Mouse (Mus musculus): Measurements from ENCODE around the gene Slc46a3. TPM values are rescaled to one million over a fixed set of nuclear protein-coding genes. Genes with fewer than 3 reads are reported as not detected.
A peak's percentile ranks its signal among the peaks of the same experiment; 100 is the strongest.

Gene Slc46a3
- total RNA-seq, 1 experiment = 4.1 TPM

DNA sequence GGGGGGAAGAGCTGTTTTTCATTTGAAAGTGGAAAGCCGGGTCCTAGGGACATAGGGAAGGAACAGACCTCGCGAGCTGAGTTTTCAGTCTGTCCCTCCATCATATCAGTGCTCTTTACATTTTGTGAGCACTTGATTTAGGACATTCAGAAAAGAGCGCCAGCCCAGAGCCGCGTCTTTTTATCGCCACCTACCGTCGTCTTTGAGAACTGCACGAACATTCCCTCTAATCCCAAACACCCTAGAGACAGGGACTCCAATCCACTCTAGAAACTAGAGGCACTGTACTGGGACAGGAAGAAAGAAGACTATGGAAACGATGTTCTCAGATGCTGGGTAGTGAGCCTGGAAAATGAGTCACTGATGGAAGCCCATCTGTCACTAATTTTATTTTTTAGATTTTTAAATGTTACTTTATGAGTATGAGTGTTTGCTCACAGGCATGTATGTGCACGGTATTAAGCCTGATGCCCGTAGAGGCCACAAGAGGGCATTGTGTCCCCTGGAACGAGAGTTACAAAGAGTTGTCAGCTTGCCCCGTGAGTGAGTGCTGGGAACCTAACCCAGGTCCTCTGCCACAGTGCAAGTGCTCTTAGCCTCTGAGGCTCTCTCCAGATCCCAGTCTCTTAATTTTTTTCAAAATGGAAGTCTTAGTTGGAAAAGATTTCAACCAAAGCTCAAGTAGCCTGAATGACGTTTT lies 46.3 kb downstream of the Slc46a3 start:
- Histone ChIP-seq H3K36me3 (ENCODE audit: control insufficient read depth, insufficient read depth, low read length, poor library complexity, severe bottlenecking) (no peaks in the 10 kb centered on the region), H3K9ac (ENCODE audit: insufficient read depth, low read depth, low read length, poor library complexity, severe bottlenecking) (no peak overlapping the region), H3K4me3 (ENCODE audit: insufficient read depth in 1 of 2, low read depth in 1 of 2, low read length in 2 of 2, poor library complexity in 1 of 2, severe bottlenecking in 1 of 2) (no peak overlapping the region), H3K27ac (ENCODE audit: insufficient read depth, low read depth, low read length, poor library complexity, severe bottlenecking) (no peak overlapping the region), H3K9me3 (ENCODE audit: control insufficient read depth, insufficient read depth, low read depth, low read length) (no peaks in the 10 kb centered on the region), H3K4me1 (ENCODE audit: control insufficient read depth in 2 of 2, insufficient read depth in 2 of 2, low read length in 2 of 2, poor library complexity in 1 of 2) (peaks cover 5 to 10% of the 10 kb centered on the region in 2 experiments; a peak in 2 of 4 replicates)
- TF ChIP-seq ZNF384 (IDR thresholded peaks at IDR 0.05; ENCODE audit: low read depth, low read length) (no peak), MAFK (IDR thresholded peaks at IDR 0.05; ENCODE audit: insufficient read depth, low read depth, low read length) (no peak), ZC3H11A (IDR thresholded peaks at IDR 0.05; ENCODE audit: borderline replicate concordance, low read depth, low read length) (no peak), HCFC1 (IDR thresholded peaks at IDR 0.05; ENCODE audit: borderline replicate concordance, insufficient read depth, low read length) (no peak)
- in situ Hi-C loops (cut with MboI; ENCODE audit: low sequenced_read_pairs in 2 of 2, unreplicated experiment in 2 of 2) = no loop called here
- DNase-seq (ENCODE audit: low read depth, low spot score) = peak; percentile 82

DNA sequence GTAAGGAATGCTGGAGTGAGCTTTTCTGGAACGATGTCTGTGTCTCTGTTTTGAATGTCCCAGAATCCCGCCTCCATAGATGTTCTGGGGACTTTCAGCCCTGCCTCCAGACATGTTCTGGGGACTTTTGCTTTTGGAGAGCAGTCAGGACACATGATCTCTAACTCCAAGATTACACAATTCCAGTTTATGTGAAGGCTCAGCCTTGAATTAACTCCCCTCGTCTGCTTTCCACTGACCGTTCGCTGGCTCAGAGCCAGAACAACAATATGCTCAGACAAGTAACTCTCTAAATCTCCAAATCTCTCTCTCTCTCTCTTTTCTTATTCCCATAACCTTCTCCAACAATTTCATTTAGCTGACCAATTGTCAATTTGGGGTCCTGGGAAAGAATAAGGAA lies 47.3 kb downstream of the Slc46a3 start:
- H3K36me3 ChIP-seq (ENCODE audit: control insufficient read depth, insufficient read depth, low read length, poor library complexity, severe bottlenecking) = no peaks in the 10 kb centered on the region
- H3K9me3 ChIP-seq (ENCODE audit: control insufficient read depth, insufficient read depth, low read depth, low read length) = no peaks in the 10 kb centered on the region
- H3K27ac ChIP-seq (ENCODE audit: insufficient read depth, low read depth, low read length, poor library complexity, severe bottlenecking) = no peak overlapping the region
- no peak overlapping the region for H3K4me3 ChIP-seq (ENCODE audit: insufficient read depth in 1 of 2, low read depth in 1 of 2, low read length in 2 of 2, poor library complexity in 1 of 2, severe bottlenecking in 1 of 2)
- H3K4me1 ChIP-seq (ENCODE audit: control insufficient read depth in 2 of 2, insufficient read depth in 2 of 2, low read length in 2 of 2, poor library complexity in 1 of 2) = peaks cover 7 to 8% of the 10 kb centered on the region in 2 experiments; a peak in 2 of 4 replicates
- DNase-seq (ENCODE audit: low read depth, low spot score) = no peak
- TF ChIP-seq MAFK (IDR thresholded peaks at IDR 0.05; ENCODE audit: insufficient read depth, low read depth, low read length) = no peak
- TF ChIP-seq CHD2 (IDR thresholded peaks at IDR 0.05; ENCODE audit: low read depth, low read length) = no peak
- no peak for TF ChIP-seq ZC3H11A (IDR thresholded peaks at IDR 0.05; ENCODE audit: borderline replicate concordance, low read depth, low read length)
- TF ChIP-seq ZNF384 (IDR thresholded peaks at IDR 0.05; ENCODE audit: low read depth, low read length) = no peak
- TF ChIP-seq HCFC1 (IDR thresholded peaks at IDR 0.05; ENCODE audit: borderline replicate concordance, insufficient read depth, low read length) = no peak
- no peak overlapping the region for H3K9ac ChIP-seq (ENCODE audit: insufficient read depth, low read depth, low read length, poor library complexity, severe bottlenecking)
- in situ Hi-C loops (cut with MboI; ENCODE audit: low sequenced_read_pairs in 2 of 2, unreplicated experiment in 2 of 2) = no loop called here

DNA sequence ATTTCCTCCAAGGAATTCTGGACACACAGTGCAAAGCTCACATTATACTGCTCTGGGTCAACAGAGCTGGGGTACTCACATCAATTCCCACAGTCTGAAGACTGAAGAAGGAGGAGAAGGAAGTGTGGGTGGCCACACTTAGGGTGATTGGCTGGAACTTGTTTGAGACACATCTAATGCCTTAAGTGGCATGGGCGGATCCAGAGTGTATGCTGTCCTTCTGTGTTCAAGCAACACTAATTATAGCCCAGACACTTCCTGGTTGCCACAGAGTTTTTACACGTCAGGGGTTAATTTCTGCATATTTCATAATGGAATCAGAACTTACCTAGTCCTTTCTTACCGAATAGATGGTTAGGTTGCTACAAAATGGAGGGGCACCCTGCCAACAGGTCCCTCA lies 49.3 kb downstream of the Slc46a3 start:
- in situ Hi-C loops (cut with MboI; ENCODE audit: low sequenced_read_pairs in 2 of 2, unreplicated experiment in 2 of 2) = no loop called here
- TF ChIP-seq HCFC1 (IDR thresholded peaks at IDR 0.05; ENCODE audit: borderline replicate concordance, insufficient read depth, low read length) (no peak), ZC3H11A (IDR thresholded peaks at IDR 0.05; ENCODE audit: borderline replicate concordance, low read depth, low read length) (no peak), ZNF384 (IDR thresholded peaks at IDR 0.05; ENCODE audit: low read depth, low read length) (no peak), MAFK (IDR thresholded peaks at IDR 0.05; ENCODE audit: insufficient read depth, low read depth, low read length) (no peak), CHD2 (IDR thresholded peaks at IDR 0.05; ENCODE audit: low read depth, low read length) (no peak)
- H3K4me3 ChIP-seq (ENCODE audit: insufficient read depth in 1 of 2, low read depth in 1 of 2, low read length in 2 of 2, poor library complexity in 1 of 2, severe bottlenecking in 1 of 2) = no peak overlapping the region

DNA sequence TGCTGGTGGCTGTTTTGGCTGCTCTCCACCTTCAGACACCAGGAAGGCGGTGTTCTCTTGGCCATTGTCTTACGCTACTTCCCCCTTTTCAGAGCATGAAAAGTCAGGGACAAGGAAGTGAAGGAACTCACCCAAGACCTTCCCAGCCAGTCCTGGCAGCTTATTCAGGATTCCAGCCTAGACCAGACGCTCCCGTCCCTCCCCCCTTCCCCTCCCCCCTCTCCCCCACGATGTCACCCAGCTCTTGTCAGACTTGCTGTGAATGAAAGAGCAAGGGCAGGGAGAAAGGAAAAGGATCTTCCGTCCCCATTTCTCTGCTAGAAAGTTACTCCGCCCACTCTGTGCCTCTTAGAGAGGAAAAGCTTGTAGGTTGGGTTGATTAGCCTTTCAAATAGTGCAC lies 51.3 kb downstream of the Slc46a3 start:
- Histone ChIP-seq H3K4me1 (ENCODE audit: control insufficient read depth in 2 of 2, insufficient read depth in 2 of 2, low read length in 2 of 2, poor library complexity in 1 of 2) (peaks cover 7 to 10% of the 10 kb centered on the region in 2 experiments; a peak in 2 of 4 replicates), H3K4me3 (ENCODE audit: insufficient read depth in 1 of 2, low read depth in 1 of 2, low read length in 2 of 2, poor library complexity in 1 of 2, severe bottlenecking in 1 of 2) (no peak overlapping the region; a peak in 1 of 4 replicates), H3K9ac (ENCODE audit: insufficient read depth, low read depth, low read length, poor library complexity, severe bottlenecking) (no peak overlapping the region), H3K27ac (ENCODE audit: insufficient read depth, low read depth, low read length, poor library complexity, severe bottlenecking) (peak overlapping the region; percentile 59; the same call in 1 of the 2 replicates), H3K9me3 (ENCODE audit: control insufficient read depth, insufficient read depth, low read depth, low read length) (no peaks in the 10 kb centered on the region), H3K36me3 (ENCODE audit: control insufficient read depth, insufficient read depth, low read length, poor library complexity, severe bottlenecking) (no peaks in the 10 kb centered on the region)
- peak; percentile 65 for DNase-seq (ENCODE audit: low read depth, low spot score)
- no peak for TF ChIP-seq ZNF384 (IDR thresholded peaks at IDR 0.05; ENCODE audit: low read depth, low read length)
- no peak for TF ChIP-seq HCFC1 (IDR thresholded peaks at IDR 0.05; ENCODE audit: borderline replicate concordance, insufficient read depth, low read length)
- no peak for TF ChIP-seq ZC3H11A (IDR thresholded peaks at IDR 0.05; ENCODE audit: borderline replicate concordance, low read depth, low read length)
- no peak for TF ChIP-seq CHD2 (IDR thresholded peaks at IDR 0.05; ENCODE audit: low read depth, low read length)
- no peak for TF ChIP-seq MAFK (IDR thresholded peaks at IDR 0.05; ENCODE audit: insufficient read depth, low read depth, low read length)
- in situ Hi-C loops (cut with MboI; ENCODE audit: low sequenced_read_pairs in 2 of 2, unreplicated experiment in 2 of 2) = no loop called here

More for the DNA sequence above, 49.3 kb downstream of the Slc46a3 start:
- Histone ChIP-seq H3K4me1 (ENCODE audit: control insufficient read depth in 2 of 2, insufficient read depth in 2 of 2, low read length in 2 of 2, poor library complexity in 1 of 2) (peaks cover 5 to 7% of the 10 kb centered on the region in 2 experiments; a peak in 2 of 4 replicates), H3K27ac (ENCODE audit: insufficient read depth, low read depth, low read length, poor library complexity, severe bottlenecking) (no peak overlapping the region), H3K9me3 (ENCODE audit: control insufficient read depth, insufficient read depth, low read depth, low read length) (no peaks in the 10 kb centered on the region), H3K9ac (ENCODE audit: insufficient read depth, low read depth, low read length, poor library complexity, severe bottlenecking) (no peak overlapping the region), H3K36me3 (ENCODE audit: control insufficient read depth, insufficient read depth, low read length, poor library complexity, severe bottlenecking) (no peaks in the 10 kb centered on the region)
- DNase-seq (ENCODE audit: low read depth, low spot score) = no peak
